Mouse (Mus musculus): ENCODE measurements around the gene Nbas. TPM values are rescaled to one million over a fixed set of nuclear protein-coding genes. Genes with fewer than 3 reads are reported as not detected.

Gene Nbas
- total and polyA plus RNA-seq, 2 experiments from 2014 or later = 3.9 to 20.2 TPM

DNA sequence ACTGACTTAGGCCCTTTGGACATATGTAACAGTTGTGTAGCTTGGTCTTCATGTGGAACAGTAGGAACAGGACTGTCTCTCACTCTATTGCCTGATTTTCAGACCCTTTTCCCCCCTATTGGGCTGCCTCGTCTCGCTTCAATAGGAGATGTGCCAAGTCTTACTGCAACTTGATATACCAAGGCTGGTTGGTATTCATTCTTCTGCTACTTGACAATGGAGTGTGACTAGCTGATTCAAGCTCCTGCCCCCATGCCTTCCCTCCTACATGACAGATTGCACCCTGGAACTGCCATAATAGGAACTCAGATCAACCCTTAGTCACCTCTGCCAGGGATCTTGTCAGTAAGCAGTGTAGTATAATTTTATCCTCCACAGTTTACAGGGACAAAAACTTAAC is 328.1 kb downstream of the Nbas start:
- WGBS = 72% methylated on average over 2 of the region's 2 CpGs
- no peak for TF ChIP-seq EP300 (IDR thresholded peaks at IDR 0.05; ENCODE audit: low read depth)

GRCm38 (mm10) chr12:13598545-13598944 is 329.6 kb downstream of the Nbas start:
- H3K27me3 ChIP-seq (ENCODE audit: control insufficient read depth, insufficient read depth, low read length) = no peaks in the 10 kb centered on the region
- WGBS = 57% methylated on average over 4 of the region's 4 CpGs
- no peaks in the 10 kb centered on the region for H3K36me3 ChIP-seq (replicated peaks; ENCODE audit: control insufficient read depth, insufficient read depth, low read length)
- no peak for DNase-seq (ENCODE audit: low spot score)
- no peak for ATAC-seq (ENCODE audit: insufficient read depth, low read depth)
- H3K4me2 ChIP-seq (ENCODE audit: low read depth, low read length) = no peak overlapping the region
- H3K9ac ChIP-seq (replicated peaks; ENCODE audit: low read depth, low read length) = no peak overlapping the region
- H3K4me1 ChIP-seq (ENCODE audit: control insufficient read depth, insufficient read depth) = no peaks in the 10 kb centered on the region
- no peak overlapping the region for H3K27ac ChIP-seq (ENCODE audit: low read depth)
- no peaks in the 10 kb centered on the region for H3K9me3 ChIP-seq (replicated peaks; ENCODE audit: control insufficient read depth, low read length)
- TF ChIP-seq CTCF (IDR thresholded peaks at IDR 0.05; ENCODE audit: low read depth) = no peak
- TF ChIP-seq EP300 (IDR thresholded peaks at IDR 0.05; ENCODE audit: low read depth) = no peak
- no peak overlapping the region for H3K4me3 ChIP-seq (ENCODE audit: low read depth, low read length)

More for the DNA sequence above, 328.1 kb downstream of the Nbas start:
- Histone ChIP-seq H3K4me3 (ENCODE audit: low read depth, low read length) (no peak overlapping the region), H3K4me2 (ENCODE audit: low read depth, low read length) (no peak overlapping the region), H3K9ac (replicated peaks; ENCODE audit: low read depth, low read length) (no peak overlapping the region), H3K27ac (ENCODE audit: low read depth) (no peak overlapping the region), H3K27me3 (ENCODE audit: control insufficient read depth, insufficient read depth, low read length) (no peaks in the 10 kb centered on the region), H3K9me3 (replicated peaks; ENCODE audit: control insufficient read depth, low read length) (no peaks in the 10 kb centered on the region), H3K4me1 (ENCODE audit: control insufficient read depth, insufficient read depth) (no peaks in the 10 kb centered on the region), H3K36me3 (replicated peaks; ENCODE audit: control insufficient read depth, insufficient read depth, low read length) (no peaks in the 10 kb centered on the region)
- DNase-seq (ENCODE audit: low spot score) (no peak), ATAC-seq (ENCODE audit: insufficient read depth, low read depth) (no peak)

DNA sequence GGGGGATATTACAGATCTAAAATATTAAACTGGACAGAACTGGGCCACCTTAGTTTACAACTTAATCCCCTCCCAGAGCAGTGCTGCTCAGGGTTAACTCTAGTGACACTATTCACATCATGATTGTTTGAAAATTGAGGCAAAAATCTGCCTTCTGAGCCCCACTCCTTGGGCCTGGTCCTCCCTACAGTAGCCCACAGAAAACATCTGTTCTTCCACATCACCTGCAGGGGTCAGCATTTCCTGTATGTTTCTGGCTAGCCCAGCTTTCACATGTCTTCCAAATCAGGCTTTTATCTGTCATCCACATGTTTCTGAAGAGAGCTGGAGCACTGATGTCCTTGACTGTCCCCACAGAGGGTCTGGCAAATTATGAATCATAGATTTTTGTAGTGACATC is 333.5 kb downstream of the Nbas start:
- peak; percentile 51 for TF ChIP-seq CTCF (IDR thresholded peaks at IDR 0.05; ENCODE audit: low read depth)
- no peak for TF ChIP-seq EP300 (IDR thresholded peaks at IDR 0.05; ENCODE audit: low read depth)
- no peaks in the 10 kb centered on the region for H3K27me3 ChIP-seq (ENCODE audit: control insufficient read depth, insufficient read depth, low read length)
- no peak overlapping the region for H3K9ac ChIP-seq (replicated peaks; ENCODE audit: low read depth, low read length)
- H3K36me3 ChIP-seq (replicated peaks; ENCODE audit: control insufficient read depth, insufficient read depth, low read length) = no peaks in the 10 kb centered on the region
- ATAC-seq (ENCODE audit: insufficient read depth, low read depth) (peak; percentile 24; the same call in 1 of the 2 replicates), DNase-seq (ENCODE audit: low spot score) (peak; percentile 18)
- no peak overlapping the region for H3K4me3 ChIP-seq (ENCODE audit: low read depth, low read length)
- H3K9me3 ChIP-seq (replicated peaks; ENCODE audit: control insufficient read depth, low read length) = no peaks in the 10 kb centered on the region
- H3K4me2 ChIP-seq (ENCODE audit: low read depth, low read length) = no peak overlapping the region
- no peak overlapping the region for H3K27ac ChIP-seq (ENCODE audit: low read depth)
- H3K4me1 ChIP-seq (ENCODE audit: control insufficient read depth, insufficient read depth) = no peaks in the 10 kb centered on the region

DNA sequence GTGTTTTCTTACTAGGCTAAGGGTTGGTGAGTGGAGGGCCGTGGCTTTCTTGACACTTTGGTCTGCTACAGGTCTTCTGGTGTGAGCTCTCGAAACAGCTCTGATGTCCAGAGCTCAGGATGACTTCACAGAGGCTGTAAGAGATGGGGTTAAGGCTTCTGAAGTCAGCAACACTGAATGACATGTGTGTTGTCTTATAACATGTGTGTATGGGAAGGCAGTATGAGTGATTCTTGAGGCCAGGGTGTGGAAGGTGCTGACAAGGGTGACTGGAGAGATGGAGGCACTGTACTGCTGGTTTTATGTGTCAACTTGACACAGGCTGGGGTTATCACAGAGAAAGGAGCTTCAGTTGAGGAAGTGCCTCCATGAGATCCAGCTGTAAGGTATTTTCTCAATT is 338.1 kb downstream of the Nbas start:
- DNase-seq (ENCODE audit: low spot score) (no peak), ATAC-seq (ENCODE audit: insufficient read depth, low read depth) (no peak)
- 63% methylated on average over 2 of the region's 2 CpGs for WGBS
- no peak for TF ChIP-seq EP300 (IDR thresholded peaks at IDR 0.05; ENCODE audit: low read depth)
- TF ChIP-seq CTCF (IDR thresholded peaks at IDR 0.05; ENCODE audit: low read depth) = no peak
- Histone ChIP-seq H3K9ac (replicated peaks; ENCODE audit: low read depth, low read length) (no peak overlapping the region), H3K4me2 (ENCODE audit: low read depth, low read length) (no peak overlapping the region), H3K4me3 (ENCODE audit: low read depth, low read length) (no peak overlapping the region), H3K36me3 (replicated peaks; ENCODE audit: control insufficient read depth, insufficient read depth, low read length) (no peaks in the 10 kb centered on the region), H3K9me3 (replicated peaks; ENCODE audit: control insufficient read depth, low read length) (no peaks in the 10 kb centered on the region), H3K27ac (ENCODE audit: low read depth) (no peak overlapping the region), H3K4me1 (ENCODE audit: control insufficient read depth, insufficient read depth) (no peaks in the 10 kb centered on the region), H3K27me3 (ENCODE audit: control insufficient read depth, insufficient read depth, low read length) (no peaks in the 10 kb centered on the region)

- no peaks in the 10 kb centered on the region for H3K27me3 ChIP-seq (ENCODE audit: control insufficient read depth, insufficient read depth, low read length)
- no peaks in the 10 kb centered on the region for H3K9me3 ChIP-seq (replicated peaks; ENCODE audit: control insufficient read depth, low read length)
- no peak overlapping the region for H3K27ac ChIP-seq (ENCODE audit: low read depth)
- DNase-seq (ENCODE audit: low spot score) (no peak), ATAC-seq (ENCODE audit: insufficient read depth, low read depth) (no peak)
- no peak overlapping the region; the same call in 1 of the 2 replicates for H3K9ac ChIP-seq (replicated peaks; ENCODE audit: low read depth, low read length)
- H3K4me2 ChIP-seq (ENCODE audit: low read depth, low read length) = no peak overlapping the region
- WGBS = 72% methylated on average over 11 of the region's 11 CpGs
- H3K4me1 ChIP-seq (ENCODE audit: control insufficient read depth, insufficient read depth) = no peaks in the 10 kb centered on the region
- H3K4me3 ChIP-seq (ENCODE audit: low read depth, low read length) = no peak overlapping the region
- no peak for TF ChIP-seq EP300 (IDR thresholded peaks at IDR 0.05; ENCODE audit: low read depth)
- TF ChIP-seq CTCF (IDR thresholded peaks at IDR 0.05; ENCODE audit: low read depth) = no peak
- no peaks in the 10 kb centered on the region for H3K36me3 ChIP-seq (replicated peaks; ENCODE audit: control insufficient read depth, insufficient read depth, low read length)
Observed at GRCm38 (mm10) chr12:13609027-13609426, 340.1 kb downstream of the Nbas start.

- Histone ChIP-seq H3K4me2 (ENCODE audit: low read depth, low read length) (no peak overlapping the region), H3K4me1 (ENCODE audit: control insufficient read depth, insufficient read depth) (no peaks in the 10 kb centered on the region), H3K9me3 (replicated peaks; ENCODE audit: control insufficient read depth, low read length) (no peaks in the 10 kb centered on the region), H3K36me3 (replicated peaks; ENCODE audit: control insufficient read depth, insufficient read depth, low read length) (no peaks in the 10 kb centered on the region), H3K27me3 (ENCODE audit: control insufficient read depth, insufficient read depth, low read length) (no peaks in the 10 kb centered on the region), H3K9ac (replicated peaks; ENCODE audit: low read depth, low read length) (no peak overlapping the region), H3K4me3 (ENCODE audit: low read depth, low read length) (no peak overlapping the region), H3K27ac (ENCODE audit: low read depth) (no peak overlapping the region)
- TF ChIP-seq CTCF (IDR thresholded peaks at IDR 0.05; ENCODE audit: low read depth) = no peak
- TF ChIP-seq EP300 (IDR thresholded peaks at IDR 0.05; ENCODE audit: low read depth) = no peak
- DNase-seq (ENCODE audit: low spot score) = no peak
- no peak for ATAC-seq (ENCODE audit: insufficient read depth, low read depth)
- 13% methylated on average over 2 of the region's 2 CpGs for WGBS
Observed at GRCm38 (mm10) chr12:13613041-13613440, 344.1 kb downstream of the Nbas start.
